Mouse (Mus musculus) monocyte, adult 2 months (primary cell): ENCODE data around the gene Tas2r144.

Experiments
- DNase-seq, 2 experiments: peaks; one replicate each; pipeline ENCODE4 v3.0.0; 2022; ENCODE audit warnings: low spot score in 2 of 2, low read depth in 1 of 2

Tas2r144 gene

DNA sequence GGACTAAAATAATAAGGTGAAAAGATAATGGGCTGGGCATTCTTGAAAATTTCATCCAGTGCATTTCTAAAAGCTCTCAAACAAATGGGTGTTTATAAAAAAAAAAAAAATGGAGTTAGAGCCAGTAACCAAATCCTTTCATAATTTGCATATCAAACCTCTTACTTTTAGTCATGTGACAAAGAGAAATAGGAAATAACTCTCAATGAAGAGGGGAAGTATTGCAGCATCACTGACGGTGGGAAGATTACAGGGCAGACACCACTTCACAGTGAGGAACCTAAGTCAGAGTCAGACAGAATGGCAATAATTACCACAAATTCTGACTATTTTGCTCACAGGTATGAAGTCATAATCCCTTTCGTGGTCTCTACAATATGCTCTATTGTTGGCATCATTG, at the start of gene Tas2r144:
TSS of gene Tas2r144 (plus strand) at position 301 of the 400 bp plus-strand sequence.
- DNase-seq, result no peak

DNA sequence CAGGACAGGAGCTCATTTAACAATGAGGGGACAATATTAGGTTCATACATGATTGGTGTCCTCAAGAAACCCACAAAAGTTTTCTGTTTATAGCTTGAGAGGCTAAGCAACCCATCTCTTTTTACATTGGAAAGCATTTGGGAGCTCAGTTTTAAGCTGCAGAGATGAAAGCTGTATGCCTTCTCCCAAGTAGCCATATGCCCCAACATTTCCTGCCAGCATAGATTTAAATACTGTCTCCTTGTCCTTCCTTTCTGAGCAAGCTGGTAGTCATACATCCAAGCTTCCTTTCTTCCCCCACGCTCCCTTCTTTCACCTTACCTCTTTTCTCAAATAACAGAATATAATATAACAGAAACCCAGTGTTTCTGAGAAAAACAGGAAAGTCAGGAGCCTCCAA, 32.7 kb upstream of the Tas2r144 start:
- DNase-seq, result no peak

GRCm38 (mm10) chr6:42186230-42186629, 28.9 kb upstream of the Tas2r144 start:
- DNase-seq, result no peak

- DNase-seq, result no peak
These were observed 17.4 kb upstream of the Tas2r144 start for GRCm38 (mm10) chr6:42197710-42198109.

DNA sequence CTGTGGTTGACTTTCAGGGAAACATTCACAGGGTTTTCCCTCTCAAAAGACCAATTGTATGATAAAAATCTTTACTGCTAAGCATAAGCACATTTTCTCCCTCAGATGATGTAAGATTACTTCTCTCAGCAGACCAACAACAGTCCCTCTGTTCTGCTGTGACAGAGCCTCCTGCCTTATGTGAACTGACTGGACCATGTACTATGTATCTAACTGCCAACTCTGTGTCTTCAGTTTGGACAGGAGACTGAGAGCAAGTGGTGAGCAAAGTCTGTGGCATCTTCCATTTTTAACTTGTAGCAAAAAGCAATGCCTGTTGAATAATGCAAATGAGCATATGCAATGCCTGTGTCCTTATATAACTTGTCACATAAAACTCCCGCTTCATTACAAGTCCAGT, 15.6 kb upstream of the Tas2r144 start:
- DNase-seq, result no peak

DNA sequence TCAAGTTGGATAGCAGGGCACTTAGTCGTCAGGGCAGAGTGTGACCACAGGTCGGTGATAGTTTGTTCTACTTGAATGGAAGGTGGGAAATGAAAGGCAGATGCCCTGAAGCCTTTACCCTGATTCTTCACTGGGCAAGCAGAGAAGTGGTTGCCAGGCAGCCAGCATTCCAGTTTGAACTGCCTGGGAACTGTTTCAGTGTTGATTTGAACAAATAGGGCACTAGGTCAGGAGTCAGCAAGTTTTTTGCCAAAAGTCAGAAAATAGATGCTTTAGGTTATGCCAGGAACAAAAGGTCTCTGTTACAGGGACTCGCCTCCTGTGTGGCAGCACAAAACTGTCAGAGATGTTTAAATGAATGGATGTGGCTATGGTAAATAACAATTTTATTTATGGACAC, 7.2 kb downstream of the Tas2r144 start:
- no peak for DNase-seq

- DNase-seq, result no peak
These were observed 9.9 kb downstream of the Tas2r144 start for GRCm38 (mm10) chr6:42225046-42225445.

DNA sequence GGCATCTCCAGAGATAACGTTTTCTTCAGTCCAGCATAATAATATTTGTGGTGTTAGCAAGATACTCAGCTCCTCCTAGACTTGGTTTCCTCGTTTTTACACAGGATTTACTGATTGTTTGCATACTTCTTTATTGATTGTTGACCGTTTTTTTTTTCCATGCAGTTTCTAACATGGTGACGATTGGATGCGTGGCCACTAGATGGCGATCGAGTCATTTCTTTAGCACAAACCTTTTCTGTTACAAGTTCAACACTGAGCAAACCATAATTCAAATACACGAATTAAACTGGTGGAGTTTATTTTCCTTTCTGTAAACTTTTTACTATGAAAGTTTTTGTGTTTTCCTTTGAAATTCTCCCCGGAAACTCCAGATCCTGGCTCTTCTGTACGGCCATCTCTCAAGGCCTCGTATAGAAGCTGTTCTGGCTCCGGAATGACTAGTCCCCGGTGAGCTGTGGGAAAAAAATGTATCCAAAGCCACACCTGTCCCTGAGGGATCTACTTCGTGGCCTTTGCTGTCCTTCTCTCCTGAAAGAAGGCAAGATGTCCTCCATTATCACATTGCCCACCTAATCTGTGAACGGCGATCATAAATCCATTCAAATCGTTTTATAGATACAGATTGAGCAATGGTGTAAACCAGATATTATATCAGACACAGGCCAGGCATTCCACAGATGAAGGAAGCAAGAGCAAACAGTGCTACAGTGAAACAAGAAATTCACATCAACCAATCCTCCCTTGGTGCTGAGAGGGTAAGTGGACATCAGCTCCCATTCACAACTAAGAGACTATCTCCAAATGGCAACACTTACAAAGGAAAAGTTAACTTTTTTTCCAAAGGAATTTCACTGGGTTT, 12.3 kb downstream of the Tas2r144 start:
- DNase-seq, result peak in 1 of 2 experiments; percentile 15

GRCm38 (mm10) chr6:42229610-42230009, 14.5 kb downstream of the Tas2r144 start:
- DNase-seq, result no peak

GRCm38 (mm10) chr6:42231191-42231590, 16.1 kb downstream of the Tas2r144 start:
- no peak for DNase-seq

- no peak for DNase-seq
These were observed 22.2 kb downstream of the Tas2r144 start for GRCm38 (mm10) chr6:42237276-42237805.

GRCm38 (mm10) chr6:42241311-42242045, 26.4 kb downstream of the Tas2r144 start:
- DNase-seq, result no peak

DNA sequence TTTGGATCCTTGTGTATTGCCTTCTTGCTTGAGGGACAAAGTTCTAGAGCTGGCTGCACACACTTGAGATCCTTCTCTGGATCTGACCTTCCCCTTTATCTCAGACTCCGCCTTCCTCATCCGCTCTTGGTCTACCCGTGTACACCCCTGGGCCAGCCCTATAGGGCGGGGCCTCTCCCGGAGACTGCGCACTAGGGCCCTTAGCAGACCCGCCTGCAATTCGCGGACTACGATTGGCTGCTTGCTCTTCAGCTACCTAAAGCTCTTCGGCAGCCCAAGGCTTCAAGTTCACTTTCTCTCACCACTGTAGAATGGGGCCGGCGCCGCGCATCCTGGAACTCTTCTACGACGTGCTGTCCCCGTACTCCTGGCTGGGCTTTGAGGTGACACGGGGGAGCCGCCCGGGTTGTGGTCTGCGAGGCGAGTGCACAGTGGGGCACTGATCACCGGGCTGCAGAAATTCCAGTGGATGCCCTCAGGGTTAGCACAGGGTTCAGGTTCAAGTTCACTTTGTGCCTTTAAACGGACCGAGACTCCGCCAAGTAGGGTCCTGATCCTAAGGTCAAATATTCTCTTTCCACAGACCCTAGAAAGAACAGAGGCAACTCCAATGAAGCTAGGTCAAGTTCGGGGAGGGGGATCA, 30.7 kb downstream of the Tas2r144 start, which contains the start of gene Gstk1:
TSS of gene Gstk1 (plus strand) at position 225 of the 643 bp plus-strand sequence.
- DNase-seq, result peak; percentile 42 to 62

DNA sequence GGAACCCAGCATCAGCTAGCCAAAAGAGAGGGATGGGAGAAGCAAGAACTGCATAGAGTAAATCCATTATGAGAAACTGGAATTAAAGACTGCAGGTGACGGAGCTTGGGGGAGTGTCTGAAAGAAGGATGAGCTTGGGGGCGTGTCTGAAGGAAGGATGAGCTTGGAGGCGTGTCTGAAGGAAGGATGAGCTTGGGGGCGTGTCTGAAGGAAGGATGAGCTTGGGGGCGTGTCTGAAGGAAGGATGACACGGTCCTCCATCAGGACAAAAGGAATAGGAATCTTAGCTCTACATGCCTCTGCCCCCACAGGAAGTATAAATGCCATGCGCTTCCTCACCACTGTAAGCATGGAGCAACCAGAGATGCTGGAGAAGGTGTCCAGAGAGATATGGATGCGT, 32.0 kb downstream of the Tas2r144 start:
- DNase-seq, result no peak

DNA sequence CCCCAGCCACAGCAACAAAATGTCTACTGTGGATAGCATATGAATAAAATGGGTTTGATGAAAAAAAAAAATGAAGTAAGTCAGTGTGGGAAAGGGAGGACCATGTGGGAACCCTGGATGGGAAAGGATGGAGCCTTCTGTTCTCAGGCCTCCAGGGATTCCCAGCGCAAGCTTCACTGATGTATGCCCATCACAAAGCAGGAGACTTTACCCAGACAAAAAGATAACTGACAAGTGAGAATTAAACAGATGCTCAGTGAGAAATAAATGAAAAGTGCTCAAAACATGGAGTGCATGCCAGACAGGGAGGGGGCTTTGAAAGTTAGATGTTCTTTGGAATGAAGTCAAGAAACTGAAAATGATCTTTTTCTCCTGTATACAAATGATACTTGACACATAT, 32.9 kb downstream of the Tas2r144 start:
- DNase-seq, result no peak

GRCm38 (mm10) chr6:42251791-42252190, 36.7 kb downstream of the Tas2r144 start:
- DNase-seq, result no peak

GRCm38 (mm10) chr6:42253103-42253502, 38.0 kb downstream of the Tas2r144 start:
- DNase-seq, result no peak

GRCm38 (mm10) chr6:42257303-42257863, 42.3 kb downstream of the Tas2r144 start:
- DNase-seq, result peak in 1 of 2 experiments; percentile 12

DNA sequence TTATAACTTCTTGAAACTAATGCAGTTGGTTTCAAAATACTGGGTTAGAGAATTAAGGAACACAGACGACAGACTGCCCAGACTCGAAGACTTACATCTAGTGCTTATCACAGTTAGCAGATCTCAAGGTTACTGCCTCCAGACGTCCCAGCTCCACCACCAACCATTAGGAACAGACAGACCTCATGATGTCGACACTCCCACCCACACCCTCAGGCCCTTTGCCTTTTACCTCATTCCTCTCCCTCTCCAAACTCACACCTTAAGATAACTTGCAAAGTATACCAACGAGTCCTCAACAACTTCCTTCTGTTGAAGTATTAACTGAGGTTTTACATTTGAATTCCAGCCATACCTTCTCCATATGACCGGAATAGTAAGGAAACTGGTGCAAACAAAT, 45.3 kb downstream of the Tas2r144 start:
- no peak for DNase-seq

DNA sequence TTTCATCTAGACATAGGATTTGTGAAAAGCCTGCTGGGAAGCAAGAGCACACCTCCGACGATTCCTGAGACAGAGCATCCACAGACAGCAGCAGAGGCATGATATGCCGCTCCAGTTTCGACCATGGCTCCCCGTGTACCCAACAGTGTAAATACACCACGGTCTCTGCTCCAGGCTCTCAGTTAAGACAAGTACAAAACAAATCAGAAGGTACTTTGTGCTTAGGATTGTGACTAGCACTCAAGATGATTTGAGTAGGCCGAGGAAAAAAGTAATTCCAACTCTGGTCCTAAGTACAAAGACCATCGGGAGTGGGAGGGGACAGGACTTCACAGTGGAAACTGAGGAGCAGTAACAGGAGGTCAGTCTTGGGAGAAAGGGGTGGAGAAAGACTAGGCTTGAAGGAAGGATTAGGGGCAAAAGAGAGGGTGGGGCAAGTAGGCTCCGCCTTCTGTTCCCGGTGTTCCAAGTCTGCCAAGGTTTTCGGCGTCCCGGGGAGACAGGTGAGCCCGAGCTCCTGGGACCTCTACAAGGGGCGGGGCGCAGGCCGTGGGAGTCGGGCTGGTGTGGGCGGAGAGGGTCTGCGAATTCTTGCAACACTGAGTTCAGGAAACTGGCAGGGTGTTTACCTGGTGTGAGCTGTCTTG, 46.5 kb downstream of the Tas2r144 start, which contains the start of gene Tmem139:
TSS of gene Tmem139 (plus strand) at position 447 of the 647 bp plus-strand sequence.
- DNase-seq, result no peak
